Mouse (Mus musculus): ENCODE results near the gene Rnft2. TPM values are rescaled to one million over a fixed set of nuclear protein-coding genes. Genes with fewer than 3 reads are reported as not detected.

The Rnft2 gene
- total RNA-seq (2014; fragmentation: Nextera tagmentation), result not detected in 2 replicates
- total RNA-seq (2017), result not detected in 2 replicates

DNA sequence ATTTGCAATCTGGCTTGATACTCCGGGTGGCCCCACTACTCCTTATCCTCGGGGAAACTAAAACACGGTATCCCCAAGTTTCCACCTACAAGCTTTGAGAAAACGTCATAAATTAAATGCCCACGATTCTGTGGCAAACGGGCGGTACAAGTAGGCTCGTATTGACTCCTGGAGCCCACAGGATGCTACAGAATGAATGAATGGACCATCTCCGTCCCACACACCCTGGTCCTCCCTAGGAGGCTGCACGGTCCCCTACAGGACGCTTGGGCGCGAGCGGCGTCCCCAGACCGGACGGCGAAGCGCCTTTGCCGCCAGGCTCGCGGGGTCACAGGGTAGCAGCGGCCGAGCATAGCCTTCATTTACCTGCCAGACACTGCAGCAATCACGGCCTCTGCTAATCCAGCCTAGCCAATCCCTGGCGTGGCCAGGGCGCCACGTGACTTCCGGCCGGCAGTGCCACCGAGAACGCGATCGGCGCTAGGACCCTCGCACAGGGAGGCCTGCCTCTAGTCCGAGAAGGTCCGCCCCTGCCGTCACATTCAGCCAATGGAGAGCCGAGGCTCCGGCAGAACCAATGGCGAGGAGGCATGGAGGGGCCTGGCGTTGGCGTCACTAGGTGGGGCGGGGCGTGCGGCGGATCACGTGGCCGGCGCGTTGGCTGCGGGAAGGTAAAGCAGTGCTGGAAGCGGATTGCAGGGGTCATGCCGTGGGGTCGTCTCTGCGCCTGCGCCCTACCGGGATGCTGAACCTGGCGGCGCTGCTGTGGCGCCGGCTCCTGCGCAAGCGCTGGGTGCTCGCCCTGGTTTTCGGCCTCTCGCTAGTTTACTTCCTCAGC, at the start of gene Rnft2, which contains the start of gene 2410131K14Rik:
Gene Rnft2 (minus strand): TSS at position 511 of the 838 bp plus-strand sequence.
Gene 2410131K14Rik (plus strand): TSS at position 622 of the 838 bp plus-strand sequence.
- peak; percentile 99 for ATAC-seq (replicated peaks; ENCODE audit: poor library complexity, severe bottlenecking)

GRCm38 (mm10) chr5:118294086-118294864, 49.4 kb upstream of the Rnft2 start:
- ATAC-seq (replicated peaks; ENCODE audit: poor library complexity, severe bottlenecking), result peak; percentile 61

- ATAC-seq (replicated peaks; ENCODE audit: poor library complexity, severe bottlenecking), result no peak
Observed at GRCm38 (mm10) chr5:118292476-118292875, 47.6 kb upstream of the Rnft2 start.

GRCm38 (mm10) chr5:118291453-118291852, 46.5 kb upstream of the Rnft2 start:
- no peak for ATAC-seq (replicated peaks; ENCODE audit: poor library complexity, severe bottlenecking)

DNA sequence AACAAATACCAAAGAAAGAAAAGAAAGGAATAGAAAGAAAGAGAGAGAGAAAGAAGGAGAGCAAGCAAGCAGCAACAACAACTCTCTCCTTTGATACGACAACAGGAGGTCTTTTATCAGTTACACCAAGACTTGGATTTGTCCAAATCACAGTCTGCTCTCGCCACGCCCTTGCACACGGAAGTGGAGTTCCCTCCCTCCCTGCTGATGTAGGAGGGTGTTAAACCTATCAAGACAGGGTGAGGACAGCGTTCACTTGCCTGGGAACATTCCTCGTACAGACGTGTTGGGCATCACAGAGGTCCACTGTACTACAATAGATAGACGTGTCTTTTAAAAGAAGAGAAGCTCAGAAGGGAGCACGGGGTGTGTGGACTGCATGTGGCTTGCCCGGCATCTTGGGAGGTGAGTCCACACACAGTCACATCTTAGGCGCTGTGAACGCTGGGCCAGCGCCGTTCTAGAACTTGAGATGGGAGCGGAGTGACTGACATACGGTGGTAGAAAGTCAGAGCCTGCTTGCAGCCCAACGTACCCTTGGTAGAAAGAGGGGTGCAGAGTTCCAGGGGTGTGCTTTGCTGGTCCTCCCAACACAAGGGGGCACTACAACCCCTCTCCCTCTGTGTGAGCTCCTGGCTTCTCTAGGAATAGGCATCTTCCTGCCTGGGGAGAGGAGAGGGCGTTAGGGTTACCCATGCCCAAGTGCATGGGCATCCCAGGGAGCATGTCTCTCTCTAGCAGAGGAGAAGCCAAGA, 33.0 kb upstream of the Rnft2 start:
- peak; percentile 33; the same call in 1 of the 2 replicates for ATAC-seq (replicated peaks; ENCODE audit: poor library complexity, severe bottlenecking)

GRCm38 (mm10) chr5:118276711-118277110, 31.8 kb upstream of the Rnft2 start:
- ATAC-seq (replicated peaks; ENCODE audit: poor library complexity, severe bottlenecking), result no peak

DNA sequence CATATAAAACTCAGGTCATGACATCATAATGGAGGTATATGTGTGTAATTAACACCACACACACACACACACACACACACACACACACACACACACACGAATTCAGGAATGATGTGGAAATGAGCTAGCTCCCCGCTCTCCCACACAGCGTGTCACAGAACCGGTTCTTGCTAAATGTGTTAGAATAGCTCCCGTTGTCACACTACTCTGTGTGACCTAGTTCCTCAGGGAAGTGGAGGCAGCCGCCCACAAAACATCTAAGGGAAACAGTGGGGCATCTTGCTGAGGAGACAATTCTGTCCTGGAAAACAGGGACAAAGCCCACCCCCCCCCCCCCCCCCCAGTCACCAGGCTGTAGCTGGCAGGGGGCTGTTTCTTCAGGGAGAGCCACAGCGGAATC, 31.4 kb upstream of the Rnft2 start:
- ATAC-seq (replicated peaks; ENCODE audit: poor library complexity, severe bottlenecking), result no peak

- no peak for ATAC-seq (replicated peaks; ENCODE audit: poor library complexity, severe bottlenecking)
Observed at GRCm38 (mm10) chr5:118274546-118274945, 29.6 kb upstream of the Rnft2 start.

DNA sequence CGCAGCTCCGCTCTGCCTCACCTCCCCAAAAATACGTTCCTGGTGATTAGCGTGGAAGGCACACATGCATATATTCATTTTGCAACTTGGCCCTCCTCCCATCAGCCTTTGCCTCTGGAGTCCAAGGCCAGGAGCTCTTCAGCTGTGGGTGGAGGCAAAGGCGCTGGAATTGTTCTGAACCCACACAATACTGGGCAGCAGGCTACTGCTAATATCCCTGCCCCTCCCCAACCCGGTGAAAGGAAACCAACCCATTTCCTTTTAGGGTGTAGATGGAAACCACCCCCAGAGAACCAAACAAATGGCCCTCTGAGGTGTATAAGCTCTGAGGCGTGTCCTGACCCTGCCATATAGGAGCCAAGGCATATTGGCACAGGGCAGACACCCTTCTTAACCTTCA, 28.5 kb upstream of the Rnft2 start:
- no peak for ATAC-seq (replicated peaks; ENCODE audit: poor library complexity, severe bottlenecking)

DNA sequence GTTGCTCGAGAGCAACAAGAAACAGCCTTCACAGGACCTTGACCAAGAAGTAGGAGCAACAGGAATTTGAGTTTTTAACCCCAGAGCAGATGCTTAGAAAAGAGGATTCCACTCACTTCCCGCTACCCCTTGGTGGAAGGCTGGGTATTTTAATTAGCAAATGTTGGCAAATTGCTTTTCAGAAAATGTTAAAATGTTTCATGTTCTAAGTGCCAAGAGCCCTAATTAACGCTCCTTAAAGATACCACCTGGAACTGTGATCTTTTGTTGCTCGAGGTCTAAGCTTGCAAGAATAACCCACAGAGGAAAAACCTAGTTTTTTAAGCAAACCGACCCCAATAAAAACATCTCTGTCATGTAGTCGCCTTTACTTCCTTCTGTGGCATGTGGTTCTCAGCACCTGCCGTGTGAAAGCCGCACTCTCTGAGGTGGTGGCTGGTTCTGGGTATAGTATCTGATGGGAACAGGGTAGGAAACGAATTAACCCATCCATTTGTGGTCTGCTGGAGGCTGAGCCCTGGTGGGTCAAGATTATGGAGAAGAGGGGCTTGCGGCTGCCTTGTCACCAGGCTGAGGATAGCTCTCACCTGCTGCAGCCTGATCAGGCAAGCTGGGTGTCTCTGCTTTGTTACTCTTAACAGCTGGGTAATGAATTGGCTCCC, 26.7 kb upstream of the Rnft2 start:
- peak; percentile 10 for ATAC-seq (replicated peaks; ENCODE audit: poor library complexity, severe bottlenecking)

- ATAC-seq (replicated peaks; ENCODE audit: poor library complexity, severe bottlenecking), result peak; percentile 83
Observed at GRCm38 (mm10) chr5:118268987-118269386, 24.1 kb upstream of the Rnft2 start.

DNA sequence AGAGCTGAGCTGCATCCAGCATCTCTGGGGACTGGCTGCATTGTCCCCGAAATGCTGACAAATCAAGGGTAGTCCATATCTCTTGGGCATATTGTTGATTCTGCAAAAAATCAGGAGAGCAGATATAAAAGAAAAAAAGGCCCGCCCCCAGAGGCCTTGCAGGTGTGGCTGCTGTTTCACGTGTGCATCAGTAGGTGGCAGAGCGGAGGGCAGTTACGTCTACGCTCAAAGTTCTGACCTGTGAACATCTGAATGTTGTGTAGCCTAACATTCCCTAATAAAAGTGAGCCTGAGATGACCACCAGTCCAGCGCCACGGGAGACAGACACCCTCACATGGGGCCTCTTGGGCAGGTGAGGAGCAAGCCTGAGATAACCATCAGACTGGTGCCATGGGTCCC, 21.4 kb upstream of the Rnft2 start:
- ATAC-seq (replicated peaks; ENCODE audit: poor library complexity, severe bottlenecking), result no peak

GRCm38 (mm10) chr5:118265366-118265765, 20.4 kb upstream of the Rnft2 start:
- no peak for ATAC-seq (replicated peaks; ENCODE audit: poor library complexity, severe bottlenecking)

- ATAC-seq (replicated peaks; ENCODE audit: poor library complexity, severe bottlenecking), result no peak
Observed at GRCm38 (mm10) chr5:118264279-118264678, 19.4 kb upstream of the Rnft2 start.

DNA sequence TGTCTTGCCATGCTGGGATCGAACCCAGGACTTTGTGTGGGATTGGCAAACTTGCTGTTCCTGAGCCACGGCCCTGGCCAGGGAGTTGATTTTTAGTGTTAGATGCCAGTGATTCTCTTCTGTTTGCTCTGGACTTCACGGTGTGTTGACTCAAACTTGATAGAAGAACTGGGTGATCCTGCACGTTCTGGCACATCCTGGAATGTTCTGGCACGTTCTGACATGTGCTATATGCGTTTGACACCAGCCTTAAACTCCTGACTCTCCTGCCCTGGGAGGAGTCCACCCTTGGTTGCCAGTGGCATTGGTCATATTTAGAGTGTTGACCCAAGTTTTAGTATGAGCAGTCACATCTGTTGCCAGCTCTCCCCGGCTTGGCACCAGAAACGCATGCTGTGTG, 17.5 kb upstream of the Rnft2 start:
- ATAC-seq (replicated peaks; ENCODE audit: poor library complexity, severe bottlenecking), result no peak

- no peak for ATAC-seq (replicated peaks; ENCODE audit: poor library complexity, severe bottlenecking)
Observed at GRCm38 (mm10) chr5:118261181-118261580, 16.3 kb upstream of the Rnft2 start.

DNA sequence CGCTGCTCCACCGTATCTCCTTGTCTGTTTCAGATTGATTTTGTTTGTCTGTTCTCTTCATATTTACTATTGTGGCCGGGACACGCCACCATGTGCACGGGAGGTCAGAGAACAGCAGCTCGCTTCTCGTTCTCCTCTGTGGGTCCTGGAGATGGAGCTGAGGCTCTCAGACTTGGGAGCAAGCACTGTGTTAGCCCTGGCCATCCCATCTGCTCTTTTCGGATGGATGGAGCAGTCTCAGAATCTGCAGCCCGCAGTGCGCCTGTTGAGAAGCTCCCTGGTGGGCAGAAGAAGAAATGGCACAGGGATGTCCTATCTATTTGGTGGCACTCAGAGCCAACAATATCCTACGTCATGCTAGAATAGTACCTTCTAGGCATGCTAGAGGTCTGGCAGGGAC, 15.7 kb upstream of the Rnft2 start:
- ATAC-seq (replicated peaks; ENCODE audit: poor library complexity, severe bottlenecking), result no peak

GRCm38 (mm10) chr5:118260055-118260454, 15.1 kb upstream of the Rnft2 start:
- ATAC-seq (replicated peaks; ENCODE audit: poor library complexity, severe bottlenecking), result peak; percentile 80

DNA sequence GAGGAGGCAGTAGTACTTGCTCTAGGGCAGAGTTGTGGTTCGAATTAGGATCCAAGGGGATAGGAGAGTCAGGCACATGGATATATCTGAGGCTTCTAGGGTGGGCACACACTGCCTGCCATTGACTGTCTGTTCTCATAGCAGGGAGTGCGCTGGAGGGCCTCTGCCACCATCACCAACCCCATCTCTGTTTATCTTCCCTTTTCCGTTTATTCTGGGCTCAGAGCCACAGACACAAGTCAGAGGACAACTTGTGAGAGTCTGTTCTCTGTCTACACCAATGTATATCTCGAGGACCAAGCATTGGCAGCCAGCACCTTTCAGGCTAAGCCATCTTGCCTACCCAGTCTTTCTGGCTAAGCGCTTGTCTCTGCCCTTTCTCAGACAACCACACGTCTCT, 14.7 kb upstream of the Rnft2 start:
- peak; percentile 24 for ATAC-seq (replicated peaks; ENCODE audit: poor library complexity, severe bottlenecking)

DNA sequence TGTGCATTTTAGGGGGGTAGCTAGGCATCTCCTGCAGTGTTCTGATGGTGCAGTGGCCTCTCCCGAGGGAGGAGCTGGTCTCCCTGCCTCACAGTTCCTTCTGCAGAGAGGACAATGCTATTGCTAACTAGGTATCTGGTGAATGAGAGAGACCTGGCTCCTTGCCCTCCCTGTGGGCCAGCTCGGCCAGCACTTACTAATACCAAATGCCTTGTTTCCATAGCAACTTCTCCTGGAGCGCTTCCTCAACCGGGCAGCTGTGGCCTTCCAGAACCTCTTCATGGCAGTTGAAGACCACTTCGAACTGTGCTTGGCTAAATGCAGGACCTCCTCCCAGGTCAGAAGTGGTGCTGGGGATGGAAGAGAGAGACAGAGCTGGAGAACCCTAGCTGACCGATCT, 14.2 kb upstream of the Rnft2 start:
- ATAC-seq (replicated peaks; ENCODE audit: poor library complexity, severe bottlenecking), result peak; percentile 29; the same call in 1 of the 2 replicates
